Mouse (Mus musculus) right cerebral cortex, adult 18-20 months (tissue): ENCODE data around the gene E030018B13Rik.

Experiments
- DNase-seq: peaks from one replicate; pipeline ENCODE4 v3.0.0; 2022; ENCODE audit warnings: mixed read lengths

E030018B13Rik gene

GRCm38 (mm10) chr7:63918771-63919768 is 2.4 kb downstream of the E030018B13Rik start:
- DNase-seq = no peak

GRCm38 (mm10) chr7:63921909-63922562 is 5.4 kb downstream of the E030018B13Rik start:
- DNase-seq = no peak

- DNase-seq = no peak
Measured at GRCm38 (mm10) chr7:63922571-63922970, 5.9 kb downstream of the E030018B13Rik start.

GRCm38 (mm10) chr7:63922975-63923374 is 6.3 kb downstream of the E030018B13Rik start:
- no peak for DNase-seq

GRCm38 (mm10) chr7:63924151-63924550 is 7.5 kb downstream of the E030018B13Rik start:
- no peak for DNase-seq

- peak; percentile 93 for DNase-seq
Measured at GRCm38 (mm10) chr7:63924747-63925412, 8.2 kb downstream of the E030018B13Rik start.

- DNase-seq = peak; percentile 91
Measured at GRCm38 (mm10) chr7:63925413-63926360, 9.0 kb downstream of the E030018B13Rik start.

GRCm38 (mm10) chr7:63926492-63926891 is 9.8 kb downstream of the E030018B13Rik start:
- no peak for DNase-seq

GRCm38 (mm10) chr7:63927121-63927520 is 10.5 kb downstream of the E030018B13Rik start:
- no peak for DNase-seq

- no peak for DNase-seq
Measured at GRCm38 (mm10) chr7:63929080-63929479, 12.4 kb downstream of the E030018B13Rik start.

GRCm38 (mm10) chr7:63930132-63930531 is 13.5 kb downstream of the E030018B13Rik start:
- no peak for DNase-seq

GRCm38 (mm10) chr7:63930766-63931165 is 14.1 kb downstream of the E030018B13Rik start:
- no peak for DNase-seq

GRCm38 (mm10) chr7:63932461-63932860 is 15.8 kb downstream of the E030018B13Rik start:
- DNase-seq = no peak

GRCm38 (mm10) chr7:63933905-63934304 is 17.2 kb downstream of the E030018B13Rik start:
- no peak for DNase-seq

GRCm38 (mm10) chr7:63934530-63934929 is 17.9 kb downstream of the E030018B13Rik start:
- DNase-seq = no peak

GRCm38 (mm10) chr7:63935809-63936187 is 19.1 kb downstream of the E030018B13Rik start:
- DNase-seq = no peak

GRCm38 (mm10) chr7:63936188-63936985 is 19.7 kb downstream of the E030018B13Rik start:
- DNase-seq = peak; percentile 88

GRCm38 (mm10) chr7:63936986-63937235 is 20.3 kb downstream of the E030018B13Rik start:
- DNase-seq = no peak

GRCm38 (mm10) chr7:63937236-63938065 is 20.8 kb downstream of the E030018B13Rik start:
- DNase-seq = peak; percentile 74
